Mouse (Mus musculus): Measurements from ENCODE around the gene Trim7.

GRCm38 (mm10) chr11:48822768-48823512 is 3.0 kb upstream of the Trim7 start:
- TF ChIP-seq CTCF (IDR thresholded peaks at IDR 0.05; ENCODE audit: extremely low read depth, insufficient read length, insufficient replicate concordance, low read depth, low read length) (no peak), POLR2A (IDR thresholded peaks at IDR 0.05; ENCODE audit: low read depth, low read length) (no peak)

Data from small intestine, adult 2 months (tissue).